Mouse (Mus musculus): Measurements from ENCODE around the gene Iffo1.

DNA sequence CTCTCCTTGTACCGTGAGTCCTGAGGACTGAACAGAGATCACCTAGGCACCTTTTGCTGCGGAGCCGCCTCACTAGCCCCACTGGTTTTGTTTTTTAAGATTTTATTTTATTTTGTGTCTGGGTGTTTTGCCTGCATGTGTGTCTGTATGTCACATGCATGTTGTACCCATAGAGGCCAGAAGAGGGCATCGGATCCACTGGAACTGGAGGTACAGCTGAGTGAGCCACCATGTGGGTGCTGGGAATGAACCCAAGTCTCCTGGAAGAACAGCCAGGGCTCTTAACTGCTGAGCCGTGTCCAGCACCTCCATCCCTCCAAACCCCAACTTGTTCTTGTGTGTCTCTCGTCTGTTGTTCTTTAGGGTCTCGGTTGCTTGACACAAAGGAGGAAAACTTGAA is 34.1 kb upstream of the Iffo1 start:
- TF ChIP-seq UBTF (IDR thresholded peaks at IDR 0.05; ENCODE audit: borderline replicate concordance, insufficient read depth, low read depth, low read length) (no peak), CHD2 (IDR thresholded peaks at IDR 0.05; ENCODE audit: low read length) (no peak), ZNF384 (IDR thresholded peaks at IDR 0.05; ENCODE audit: low read depth, low read length) (no peak), JUND (IDR thresholded peaks at IDR 0.05; ENCODE audit: low read depth, low read length) (no peak), POLR2A (IDR thresholded peaks at IDR 0.05; ENCODE audit: control insufficient read depth in 1 of 2, insufficient read depth in 1 of 2, low read depth in 1 of 2, low read length in 2 of 2, poor library complexity in 1 of 2) (no peak; a peak in 1 of 4 replicates), POLR2AphosphoS2 (IDR thresholded peaks at IDR 0.05; ENCODE audit: low read length) (no peak)

Data from MEL (cell line).